36 mouse cellular contexts compared by ENCODE assay signal in genomic region chr10:40551801-40552200, GRCm38 (mm10). TPM values are rescaled to one million over a fixed set of nuclear protein-coding genes. Genes with fewer than 3 reads are reported as not detected.
DNase-seq lines count a peak whose midpoint lies in the region; ATAC-seq and TF ChIP-seq lines count a peak whose summit lies in the region.
"Had no signal": no experiment of that assay in that cellular context is flagged by ENCODE, and none has a peak within 500 bp of the region (broad histone marks: within the 10 kb centered on the region; RNA-seq: fewer than 3 reads in every experiment).

No protein-coding gene starts in this region.

- H3K4me3 ChIP-seq in kidney, embryonic 15.5 days (replicated peaks): no peak overlapping the region
- H3K4me3 ChIP-seq in kidney, embryonic 14.5 days (ENCODE audit: low read length): no peak overlapping the region
- no peak overlapping the region for H3K4me3 ChIP-seq in intestine, embryonic 15.5 days (replicated peaks)
- no peak overlapping the region for H3K4me3 ChIP-seq in midbrain, embryonic 15.5 days
- H3K4me3 ChIP-seq: embryonic facial prominence, embryonic 13.5 days; forebrain, embryonic 10.5 days; forebrain, embryonic 15.5 days; heart, embryonic 13.5 days; liver, embryonic 15.5 days; lung, embryonic 15.5 days; midbrain, embryonic 13.5 days had no signal

- peak; percentile 73 for DNase-seq in 3T3-L1 (ENCODE audit: low read depth, low spot score)
- peak; percentile 63 for DNase-seq in Patski (ENCODE audit: low read depth, low spot score)
- DNase-seq in cerebellum, adult 8-10 months: no peak
- no peak for DNase-seq in frontal cortex, postnatal 25 days (ENCODE audit: low spot score in 2 of 2)
- DNase-seq: adrenal gland, postnatal 10 days; cerebellum, adult 11 months; cerebellum, adult 9-11 months; embryo, embryonic 11 days; gastrocnemius, postnatal 10 days; heart, postnatal 14 days; kidney, adult 11 months; layer of hippocampus, adult 9-11 months; right cerebral cortex, postnatal 14 days; thymus, adult 2 months; thymus, postnatal 4 days had no signal

- CTCF ChIA-PET in Patski (lab: Charles Lee): no interaction called here

- ATAC-seq in kidney, embryonic 15.5 days (replicated peaks; ENCODE audit: low FRiP score): no peak
- no peak for ATAC-seq in kidney, embryonic 14.5 days (ENCODE audit: low FRiP score, low TSS enrichment)
- peak; percentile 82 for ATAC-seq in Patski
- peak; percentile 53; the same call in 1 of the 2 replicates for ATAC-seq in intestine, embryonic 15.5 days
- no peak for ATAC-seq in midbrain, embryonic 15.5 days (replicated peaks)
- ATAC-seq: CD4-positive, CD25-positive, alpha-beta regulatory T cell, adult 4 months; forebrain, embryonic 15.5 days; hindbrain, embryonic 16.5 days; midbrain, embryonic 13.5 days had no signal

- H3K4me1 ChIP-seq in kidney, embryonic 15.5 days: 0 out of 2 replicates have a peak, but pooled peaks cover 2% of the 10 kb centered on the region
- no peaks in the 10 kb centered on the region for H3K4me1 ChIP-seq in kidney, embryonic 14.5 days (ENCODE audit: control insufficient read depth, insufficient read depth, low read length)
- H3K4me1 ChIP-seq in intestine, embryonic 15.5 days (replicated peaks): no peaks in the 10 kb centered on the region; the same call in 1 of the 2 replicates
- H3K4me1 ChIP-seq in midbrain, embryonic 15.5 days: no peaks in the 10 kb centered on the region
- H3K4me1 ChIP-seq: forebrain, embryonic 10.5 days; forebrain, embryonic 15.5 days; heart, embryonic 13.5 days; liver, embryonic 15.5 days; lung, embryonic 15.5 days; midbrain, embryonic 13.5 days had no signal

- H3K27me3 ChIP-seq in kidney, embryonic 15.5 days: no peaks in the 10 kb centered on the region
- no peaks in the 10 kb centered on the region for H3K27me3 ChIP-seq in kidney, embryonic 14.5 days (ENCODE audit: control insufficient read depth, insufficient read depth, low read length)
- H3K27me3 ChIP-seq in Patski: no peaks in the 10 kb centered on the region
- no peaks in the 10 kb centered on the region for H3K27me3 ChIP-seq in intestine, embryonic 15.5 days (replicated peaks)
- H3K27me3 ChIP-seq in midbrain, embryonic 15.5 days (replicated peaks): no peaks in the 10 kb centered on the region
- H3K27me3 ChIP-seq: embryonic facial prominence, embryonic 13.5 days; forebrain, embryonic 15.5 days; heart, embryonic 13.5 days; liver, embryonic 15.5 days; lung, embryonic 15.5 days; midbrain, embryonic 13.5 days had no signal

- H3K9me3 ChIP-seq in kidney, embryonic 15.5 days (replicated peaks): no peaks in the 10 kb centered on the region
- no peaks in the 10 kb centered on the region for H3K9me3 ChIP-seq in kidney, embryonic 14.5 days (ENCODE audit: control insufficient read depth, low read length)
- no peaks in the 10 kb centered on the region for H3K9me3 ChIP-seq in intestine, embryonic 15.5 days
- no peaks in the 10 kb centered on the region for H3K9me3 ChIP-seq in midbrain, embryonic 15.5 days
- H3K9me3 ChIP-seq: embryonic facial prominence, embryonic 13.5 days; forebrain, embryonic 10.5 days; forebrain, embryonic 15.5 days; heart, embryonic 13.5 days; liver, embryonic 15.5 days; lung, embryonic 15.5 days; midbrain, embryonic 13.5 days had no signal

- H3K27ac ChIP-seq in kidney, embryonic 15.5 days: peak overlapping the region; percentile 58; the same call in 1 of the 2 replicates
- H3K27ac ChIP-seq in kidney, embryonic 14.5 days (ENCODE audit: low read depth, low read length): no peak overlapping the region
- no peak overlapping the region for H3K27ac ChIP-seq in intestine, embryonic 15.5 days
- no peak overlapping the region for H3K27ac ChIP-seq in midbrain, embryonic 15.5 days
- H3K27ac ChIP-seq: embryonic facial prominence, embryonic 13.5 days; forebrain, embryonic 10.5 days; forebrain, embryonic 15.5 days; heart, embryonic 13.5 days; liver, embryonic 15.5 days; lung, embryonic 15.5 days; macrophage; midbrain, embryonic 13.5 days had no signal

- no peak for TF ChIP-seq CTCF in Patski (IDR thresholded peaks at IDR 0.05)

- no peak overlapping the region for H3K4me2 ChIP-seq in kidney, embryonic 15.5 days
- H3K4me2 ChIP-seq in kidney, embryonic 14.5 days (replicated peaks; ENCODE audit: low read depth, low read length): no peak overlapping the region
- H3K4me2 ChIP-seq in intestine, embryonic 15.5 days (replicated peaks): no peak overlapping the region
- H3K4me2 ChIP-seq in midbrain, embryonic 15.5 days: no peak overlapping the region
- H3K4me2 ChIP-seq: embryonic facial prominence, embryonic 13.5 days; forebrain, embryonic 15.5 days; heart, embryonic 13.5 days; liver, embryonic 15.5 days; lung, embryonic 15.5 days; midbrain, embryonic 13.5 days had no signal

- WGBS in kidney, embryonic 15.5 days: 54% methylated on average over 2 of the region's 2 CpGs
- 65% methylated on average over 2 of the region's 2 CpGs for WGBS in kidney, embryonic 14.5 days
- WGBS in intestine, embryonic 15.5 days: 24% methylated on average over 2 of the region's 2 CpGs
- 75% methylated on average over 2 of the region's 2 CpGs for WGBS in midbrain, embryonic 15.5 days

- in situ Hi-C loops in Patski (cut with MboI; ENCODE audit: low pct_unique_long_range_greater_than_20kb): no loop called here

- POLR2A ChIA-PET in Patski (lab: Charles Lee): no interaction called here

- no peak overlapping the region for H3K9ac ChIP-seq in kidney, embryonic 15.5 days
- no peak overlapping the region for H3K9ac ChIP-seq in kidney, embryonic 14.5 days (ENCODE audit: low read depth, low read length)
- no peak overlapping the region for H3K9ac ChIP-seq in intestine, embryonic 15.5 days
- no peak overlapping the region for H3K9ac ChIP-seq in midbrain, embryonic 15.5 days
- H3K9ac ChIP-seq: embryonic facial prominence, embryonic 13.5 days; forebrain, embryonic 15.5 days; heart, embryonic 13.5 days; liver, embryonic 15.5 days; lung, embryonic 15.5 days; midbrain, embryonic 13.5 days had no signal

- H3K36me3 ChIP-seq in kidney, embryonic 15.5 days: no peaks in the 10 kb centered on the region
- no peaks in the 10 kb centered on the region for H3K36me3 ChIP-seq in kidney, embryonic 14.5 days (ENCODE audit: control insufficient read depth, insufficient read depth, low read length)
- no peaks in the 10 kb centered on the region for H3K36me3 ChIP-seq in intestine, embryonic 15.5 days
- H3K36me3 ChIP-seq in midbrain, embryonic 15.5 days (replicated peaks): no peaks in the 10 kb centered on the region
- H3K36me3 ChIP-seq: embryonic facial prominence, embryonic 13.5 days; forebrain, embryonic 10.5 days; forebrain, embryonic 15.5 days; heart, embryonic 13.5 days; liver, embryonic 15.5 days; lung, embryonic 15.5 days; midbrain, embryonic 13.5 days had no signal

RNA-seq across cellular contexts. Expression of gene Slc22a16, which starts 18.3 kb away (rescaled TPM):
- polyA plus RNA-seq in kidney, embryonic 15.5 days (2015; fragmentation: Nextera tagmentation; extraction: Ambion mirVana): not detected in 2 replicates
- polyA plus RNA-seq in kidney, embryonic 14.5 days (2014; fragmentation: Nextera tagmentation; extraction: Ambion mirVana): not detected in 2 replicates
- polyA plus RNA-seq in Patski (2021): not detected
- polyA plus RNA-seq in intestine, embryonic 15.5 days (2015; fragmentation: Nextera tagmentation; extraction: Ambion mirVana): not detected in 2 replicates
- not detected in 2 replicates for polyA plus RNA-seq in midbrain, embryonic 15.5 days (2015; fragmentation: Nextera tagmentation; extraction: Ambion mirVana)
- polyA plus RNA-seq: CD4-positive, CD25-positive, alpha-beta regulatory T cell, adult 4 months; embryonic facial prominence, embryonic 13.5 days; forebrain, embryonic 10.5 days; forebrain, embryonic 15.5 days; heart, embryonic 13.5 days; hindbrain, embryonic 11.5 days; hindbrain, embryonic 16.5 days; kidney, embryonic 16.5 days; large intestine, adult 2 months; limb, embryonic 11.5 days; liver, adult 2 months; liver, embryonic 15.5 days; lung, embryonic 15.5 days; macrophage; midbrain, embryonic 13.5 days; neural tube, embryonic 14.5 days; small intestine, adult 2 months; thymus, adult 2 months had no signal

Comparison
In these comparisons a context has a peak if more than half of its experiments do, and no peak if none do; other contexts are left out.
1. ATAC-seq: peak in Patski (single experiment) and intestine, embryonic 15.5 days (single experiment); none in kidney, embryonic 15.5 days (single experiment), kidney, embryonic 14.5 days (single experiment) and midbrain, embryonic 15.5 days (single experiment).
2. DNase-seq: peak in 3T3-L1 (single experiment) and Patski (single experiment); none in cerebellum, adult 8-10 months (single experiment) and frontal cortex, postnatal 25 days (0 of 2).